Mouse (Mus musculus): ENCODE measurements around the gene Btnl9. TPM values are rescaled to one million over a fixed set of nuclear protein-coding genes. Genes with fewer than 3 reads are reported as not detected.

The Btnl9 gene
- polyA plus RNA-seq, 1 experiment from 2014 or later, result 0.35 TPM

DNA sequence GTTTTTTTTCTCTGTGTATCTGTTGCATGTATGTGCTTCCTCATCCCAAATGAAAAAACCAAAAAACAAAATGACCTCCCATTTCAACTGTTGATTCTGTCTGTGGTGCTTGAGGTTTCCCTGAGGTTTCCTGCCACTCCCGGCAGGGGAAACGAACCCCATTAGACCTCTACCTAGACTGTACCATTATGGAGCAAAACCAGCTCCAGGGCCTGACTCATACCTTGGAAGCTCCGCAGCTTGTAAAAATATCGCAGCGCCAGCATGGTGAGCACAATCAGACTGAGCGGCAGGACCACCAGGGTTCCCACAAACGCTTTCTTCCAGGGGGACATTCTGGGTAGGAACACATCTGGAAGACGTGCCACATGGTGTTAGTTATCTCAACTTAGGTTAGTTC lies 11.6 kb downstream of the Btnl9 start:
- WGBS, result 87% methylated on average over 8 of the region's 8 CpGs
- H3K9me3 ChIP-seq, result no peaks in the 10 kb centered on the region
- H3K36me3 ChIP-seq, result no peaks in the 10 kb centered on the region
- no peak overlapping the region for H3K27ac ChIP-seq
- no peak for ATAC-seq (ENCODE audit: insufficient number of reproducible peaks, insufficient read depth, low FRiP score, low TSS enrichment)
- no peak overlapping the region for H3K9ac ChIP-seq
- no peak overlapping the region for H3K4me3 ChIP-seq
- peaks cover 2% of the 10 kb centered on the region; the same call in 1 of the 2 replicates for H3K27me3 ChIP-seq
- no peaks in the 10 kb centered on the region for H3K4me1 ChIP-seq
- H3K4me2 ChIP-seq (replicated peaks), result no peak overlapping the region

DNA sequence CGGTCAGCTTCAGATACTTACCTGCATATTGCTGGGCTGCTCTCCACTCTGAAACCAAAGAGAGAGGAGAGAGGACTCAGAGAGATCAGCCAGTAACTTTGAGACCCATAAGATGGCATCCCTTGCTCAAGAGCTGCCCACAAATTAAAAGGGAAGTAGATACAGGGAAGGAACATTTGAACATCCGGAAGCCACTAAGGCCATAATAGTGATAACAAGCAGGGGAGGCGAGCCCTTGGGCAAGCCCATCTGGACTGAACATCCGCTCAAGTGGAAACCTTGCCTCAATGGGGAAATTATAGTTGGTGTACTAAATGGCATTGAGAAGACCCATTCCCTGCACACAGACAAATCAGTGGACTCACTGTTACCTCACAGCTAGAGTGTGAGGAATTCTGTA lies 16.4 kb downstream of the Btnl9 start:
- no peak overlapping the region for H3K4me2 ChIP-seq (replicated peaks)
- WGBS, result 91% methylated on average over 4 of the region's 4 CpGs
- H3K9ac ChIP-seq, result no peak overlapping the region
- ATAC-seq (ENCODE audit: insufficient number of reproducible peaks, insufficient read depth, low FRiP score, low TSS enrichment), result no peak
- H3K27ac ChIP-seq, result no peak overlapping the region
- peaks cover 23% of the 10 kb centered on the region for H3K27me3 ChIP-seq
- peaks cover 3% of the 10 kb centered on the region; the same call in 1 of the 2 replicates for H3K9me3 ChIP-seq
- no peak overlapping the region for H3K4me3 ChIP-seq
- peaks cover 7% of the 10 kb centered on the region; the same call in 1 of the 2 replicates for H3K4me1 ChIP-seq
- H3K36me3 ChIP-seq, result no peaks in the 10 kb centered on the region

DNA sequence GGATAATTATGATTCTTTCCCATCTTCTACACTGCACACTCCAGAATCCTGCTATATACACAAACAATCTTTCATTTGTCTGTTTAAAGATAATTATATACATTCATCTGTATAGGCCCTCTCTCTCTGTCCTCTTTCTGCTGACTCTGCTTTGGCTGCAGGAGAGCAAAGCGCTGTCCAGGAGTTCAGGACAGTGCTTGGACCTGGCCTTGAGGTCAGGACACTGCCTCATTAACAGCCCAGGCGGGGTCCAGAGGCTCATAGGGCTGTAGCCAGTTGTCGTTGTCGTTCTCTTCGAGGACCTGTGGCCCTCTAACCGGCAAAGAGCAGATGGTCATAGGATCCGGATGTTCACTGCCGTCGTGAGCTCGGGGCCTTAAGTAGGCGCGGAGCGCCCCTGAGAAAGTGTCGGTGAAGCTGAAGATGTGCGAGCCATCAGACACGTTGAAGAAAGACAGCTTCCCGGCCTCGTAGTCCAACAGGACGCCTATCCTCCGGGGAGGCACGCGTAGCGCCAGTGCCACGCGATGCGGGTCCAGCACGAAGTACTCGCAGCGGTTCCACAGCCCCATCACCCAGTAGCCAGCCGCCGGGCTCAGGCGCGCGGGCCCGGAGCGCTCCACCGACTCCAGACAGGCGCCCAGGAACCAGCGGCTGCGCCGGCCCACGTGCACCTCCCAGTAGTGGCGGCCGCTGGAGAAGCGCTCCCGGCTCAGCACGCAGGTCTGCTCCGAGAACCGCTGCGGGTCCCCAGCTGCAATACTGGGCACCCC lies 17.9 kb downstream of the Btnl9 start:
- H3K9me3 ChIP-seq, result peaks cover 3% of the 10 kb centered on the region; the same call in 1 of the 2 replicates
- peak overlapping the region; percentile 67 for H3K4me2 ChIP-seq (replicated peaks)
- peaks cover 23% of the 10 kb centered on the region for H3K27me3 ChIP-seq
- 4% methylated on average over 50 of the region's 50 CpGs for WGBS
- no peak for ATAC-seq (ENCODE audit: insufficient number of reproducible peaks, insufficient read depth, low FRiP score, low TSS enrichment)
- H3K4me3 ChIP-seq, result peak overlapping the region; percentile 32
- H3K36me3 ChIP-seq, result no peaks in the 10 kb centered on the region
- H3K4me1 ChIP-seq, result peaks cover 7% of the 10 kb centered on the region; the same call in 1 of the 2 replicates
- H3K9ac ChIP-seq, result peak overlapping the region; percentile 28; the same call in 1 of the 2 replicates
- no peak overlapping the region for H3K27ac ChIP-seq

DNA sequence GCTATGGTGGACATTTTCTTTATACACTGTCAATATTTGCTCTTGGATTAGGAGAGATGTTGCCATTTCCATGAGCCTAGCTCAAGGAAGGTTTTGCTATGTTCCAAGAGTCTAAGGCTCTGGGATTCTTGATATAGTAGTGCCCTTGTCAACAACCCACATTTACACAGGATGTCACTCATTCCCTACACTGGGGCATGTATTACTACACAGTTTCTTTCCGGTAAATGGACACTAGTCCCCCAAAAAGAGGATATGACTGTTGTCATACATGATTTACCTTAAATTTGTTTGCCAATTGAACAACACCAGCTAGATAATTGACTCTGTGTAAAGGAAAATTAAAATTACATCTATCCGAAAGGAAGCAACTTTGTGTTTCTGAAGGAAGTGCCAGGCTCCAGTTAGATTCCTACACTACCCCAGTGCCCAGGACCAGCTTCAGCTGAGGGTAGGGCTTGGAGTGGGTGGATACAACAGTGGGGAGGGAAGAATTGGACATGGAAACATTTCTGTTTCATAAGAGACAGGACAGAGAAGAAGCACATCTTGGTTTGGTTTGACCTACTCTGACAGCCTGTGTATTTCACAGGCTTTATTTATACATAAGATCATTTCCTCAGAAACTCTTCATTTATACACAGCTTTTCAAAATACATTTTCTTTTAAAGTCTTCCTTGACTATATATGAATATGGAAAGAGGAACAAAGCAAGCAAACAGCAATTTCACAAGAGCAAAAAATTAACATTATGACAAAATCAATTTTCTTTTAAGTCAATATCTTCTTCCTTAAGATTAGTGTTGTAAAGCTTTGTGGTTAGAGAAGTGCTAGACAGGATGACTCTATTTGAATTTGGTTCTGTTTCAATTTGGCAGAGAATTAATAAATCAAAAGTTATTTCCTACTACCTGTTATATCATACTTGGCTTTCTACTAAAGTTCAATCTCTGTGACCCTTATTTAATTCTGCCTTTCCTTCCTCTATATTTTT lies 29.8 kb downstream of the Btnl9 start:
- no peak for ATAC-seq (ENCODE audit: insufficient number of reproducible peaks, insufficient read depth, low FRiP score, low TSS enrichment)
- no peak overlapping the region for H3K9ac ChIP-seq
- H3K36me3 ChIP-seq, result no peaks in the 10 kb centered on the region
- H3K9me3 ChIP-seq, result no peaks in the 10 kb centered on the region
- H3K27me3 ChIP-seq, result no peaks in the 10 kb centered on the region
- 89% methylated on average over 2 of the region's 2 CpGs for WGBS
- no peak overlapping the region for H3K4me3 ChIP-seq
- H3K4me2 ChIP-seq (replicated peaks), result no peak overlapping the region
- no peak overlapping the region for H3K27ac ChIP-seq
- H3K4me1 ChIP-seq, result no peaks in the 10 kb centered on the region

DNA sequence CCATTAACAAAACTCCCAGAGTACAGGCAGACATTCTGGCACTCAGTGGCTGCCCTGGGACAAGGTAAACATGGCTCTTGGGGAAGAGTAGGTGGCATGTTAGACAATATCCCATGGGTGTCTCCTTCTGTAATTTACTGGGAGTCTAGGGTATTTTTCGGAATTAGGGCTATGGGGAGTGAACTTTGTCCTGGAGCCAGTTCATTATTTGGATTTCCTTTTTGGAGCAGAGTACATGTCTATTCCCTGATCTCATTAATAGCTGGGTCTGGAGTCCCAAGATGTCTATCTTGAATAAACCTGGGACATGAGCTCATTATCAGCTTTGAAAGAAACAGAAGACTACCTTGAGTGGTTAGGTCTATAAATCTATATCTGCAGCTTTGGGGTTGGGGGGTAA lies 32.9 kb downstream of the Btnl9 start, which contains the start of gene Olfr1394:
Gene Olfr1394, plus strand, starts transcription at position 301 of the 400 bp plus-strand sequence.
- WGBS, result 83% methylated on average over 1 of the region's 1 CpGs
- Histone ChIP-seq H3K9me3 (no peaks in the 10 kb centered on the region), H3K4me2 (replicated peaks) (no peak within 1 kb of the TSS), H3K27ac (no peak within 1 kb of the TSS), H3K4me1 (no peaks in the 10 kb centered on the region), H3K9ac (no peak within 1 kb of the TSS), H3K36me3 (no peaks in the 10 kb centered on the region), H3K4me3 (no peak within 1 kb of the TSS), H3K27me3 (no peaks in the 10 kb centered on the region)
- no peak for ATAC-seq (ENCODE audit: insufficient number of reproducible peaks, insufficient read depth, low FRiP score, low TSS enrichment)

- WGBS, result 90% methylated on average over 6 of the region's 6 CpGs
- ATAC-seq (ENCODE audit: insufficient number of reproducible peaks, insufficient read depth, low FRiP score, low TSS enrichment), result no peak
Measured at GRCm38 (mm10) chr11:49141974-49142373, 45.0 kb downstream of the Btnl9 start, which contains the start of gene Olfr1395. TSS of gene Olfr1395 (plus strand) at chr11:49142274.

DNA sequence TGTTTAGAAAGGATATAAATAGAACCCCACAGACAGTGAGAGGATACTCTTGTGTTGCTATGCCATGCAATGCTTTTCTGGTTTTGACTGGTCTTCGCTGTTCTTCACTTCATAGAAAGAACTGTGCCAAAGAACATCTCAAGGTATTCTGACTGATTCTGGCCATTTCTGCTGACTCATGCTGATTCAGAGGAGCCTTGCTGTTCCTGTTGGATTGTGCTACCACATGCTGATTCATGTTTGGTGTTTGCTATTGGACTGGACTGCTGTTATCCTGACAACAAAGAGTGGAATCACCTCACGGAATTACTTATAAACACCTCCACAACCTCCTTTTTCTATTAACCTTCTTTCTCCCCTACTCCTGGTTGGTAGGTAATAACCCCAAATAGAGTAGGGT lies 62.8 kb downstream of the Btnl9 start:
- no peak overlapping the region for H3K4me3 ChIP-seq
- no peak for ATAC-seq (ENCODE audit: insufficient number of reproducible peaks, insufficient read depth, low FRiP score, low TSS enrichment)
- 84% methylated on average over 2 of the region's 2 CpGs for WGBS
- no peak overlapping the region for H3K4me2 ChIP-seq (replicated peaks)
- no peaks in the 10 kb centered on the region for H3K36me3 ChIP-seq
- no peak overlapping the region for H3K27ac ChIP-seq
- no peaks in the 10 kb centered on the region for H3K4me1 ChIP-seq
- no peaks in the 10 kb centered on the region for H3K9me3 ChIP-seq
- H3K27me3 ChIP-seq, result no peaks in the 10 kb centered on the region
- H3K9ac ChIP-seq, result no peak overlapping the region

More at GRCm38 (mm10) chr11:49141974-49142373, 45.0 kb downstream of the Btnl9 start, which contains the start of gene Olfr1395:
- Histone ChIP-seq H3K27me3 (no peaks in the 10 kb centered on the region), H3K4me2 (replicated peaks) (no peak within 1 kb of the TSS), H3K9ac (no peak within 1 kb of the TSS), H3K27ac (no peak within 1 kb of the TSS), H3K36me3 (no peaks in the 10 kb centered on the region), H3K4me1 (no peaks in the 10 kb centered on the region), H3K4me3 (no peak within 1 kb of the TSS), H3K9me3 (no peaks in the 10 kb centered on the region)

DNA sequence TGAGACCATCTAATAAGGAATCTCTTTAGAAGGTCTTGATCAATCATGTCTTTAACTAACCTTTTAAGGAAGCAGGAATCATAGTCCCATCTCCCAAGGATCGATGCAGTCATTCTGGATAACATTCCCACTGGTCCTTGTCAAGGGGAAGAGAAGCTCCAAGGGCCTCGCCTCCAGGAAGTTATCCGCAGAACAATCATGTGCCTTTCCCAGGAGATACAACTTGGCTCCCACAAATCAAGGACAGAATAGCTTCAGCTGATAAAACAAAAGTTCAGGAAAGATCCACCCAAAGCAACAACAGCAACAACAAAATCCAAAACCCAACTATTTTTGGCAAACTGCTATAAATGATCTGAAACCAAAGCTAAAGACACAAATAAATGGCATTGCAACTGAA lies 67.3 kb downstream of the Btnl9 start:
- Histone ChIP-seq H3K27ac (no peak overlapping the region), H3K4me3 (no peak overlapping the region), H3K9ac (no peak overlapping the region), H3K4me2 (replicated peaks) (no peak overlapping the region), H3K27me3 (no peaks in the 10 kb centered on the region), H3K9me3 (no peaks in the 10 kb centered on the region), H3K36me3 (no peaks in the 10 kb centered on the region), H3K4me1 (no peaks in the 10 kb centered on the region)
- no peak for ATAC-seq (ENCODE audit: insufficient number of reproducible peaks, insufficient read depth, low FRiP score, low TSS enrichment)
- 74% methylated on average over 3 of the region's 3 CpGs for WGBS

Other genes starting within 250 kb of the Btnl9 start
- gene Psme2b, start 241.0 kb downstream of the Btnl9 start, polyA plus RNA-seq (2016; fragmentation: Nextera tagmentation; extraction: Ambion mirVana), result 2.0 and 2.2 TPM in 2 replicates
- gene Olfr56, start 208.3 kb downstream of the Btnl9 start, polyA plus RNA-seq (2016; fragmentation: Nextera tagmentation; extraction: Ambion mirVana), result not detected in 2 replicates
- 0.43 and 0.49 TPM in 2 replicates for gene 9930111J21Rik1, start 207.8 kb downstream of the Btnl9 start, polyA plus RNA-seq (2016; fragmentation: Nextera tagmentation; extraction: Ambion mirVana)
- gene Gm12185, start 194.9 kb downstream of the Btnl9 start, polyA plus RNA-seq (2016; fragmentation: Nextera tagmentation; extraction: Ambion mirVana), result not detected in 2 replicates
- gene Tgtp1, start 193.0 kb downstream of the Btnl9 start, polyA plus RNA-seq (2016; fragmentation: Nextera tagmentation; extraction: Ambion mirVana), result 0.18 TPM in 1 of 2 replicates, not detected in the other
- 0.10 and 0.19 TPM in 2 replicates for gene 9930111J21Rik2, start 135.9 kb downstream of the Btnl9 start, polyA plus RNA-seq (2016; fragmentation: Nextera tagmentation; extraction: Ambion mirVana)
- gene Tgtp2, start 123.0 kb downstream of the Btnl9 start, polyA plus RNA-seq (2016; fragmentation: Nextera tagmentation; extraction: Ambion mirVana), result 0.15 TPM in 1 of 2 replicates, not detected in the other
- gene Ifi47, start 110.6 kb downstream of the Btnl9 start, polyA plus RNA-seq (2016; fragmentation: Nextera tagmentation; extraction: Ambion mirVana), result 0.74 and 1.2 TPM in 2 replicates
- gene Olfr1396, start 72.3 kb downstream of the Btnl9 start, polyA plus RNA-seq (2016; fragmentation: Nextera tagmentation; extraction: Ambion mirVana), result not detected in 2 replicates
- not detected in 2 replicates for gene Olfr1395, start 44.9 kb downstream of the Btnl9 start, polyA plus RNA-seq (2016; fragmentation: Nextera tagmentation; extraction: Ambion mirVana)
- not detected in 2 replicates for gene Olfr1394, start 32.8 kb downstream of the Btnl9 start, polyA plus RNA-seq (2016; fragmentation: Nextera tagmentation; extraction: Ambion mirVana)
- gene Zfp62, start 16.1 kb upstream of the Btnl9 start, polyA plus RNA-seq (2016; fragmentation: Nextera tagmentation; extraction: Ambion mirVana), result 49.4 and 53.9 TPM in 2 replicates
- gene Mgat1, start 57.0 kb upstream of the Btnl9 start, polyA plus RNA-seq (2016; fragmentation: Nextera tagmentation; extraction: Ambion mirVana), result 46.6 and 49.9 TPM in 2 replicates
- gene Olfr1393, start 91.1 kb upstream of the Btnl9 start, polyA plus RNA-seq (2016; fragmentation: Nextera tagmentation; extraction: Ambion mirVana), result 0.08 TPM in 1 of 2 replicates, not detected in the other
- not detected in 2 replicates for gene Olfr1392, start 98.1 kb upstream of the Btnl9 start, polyA plus RNA-seq (2016; fragmentation: Nextera tagmentation; extraction: Ambion mirVana)
- gene Olfr10, start 117.6 kb upstream of the Btnl9 start, polyA plus RNA-seq (2016; fragmentation: Nextera tagmentation; extraction: Ambion mirVana), result not detected in 2 replicates
- not detected in 2 replicates for gene Olfr1391, start 135.6 kb upstream of the Btnl9 start, polyA plus RNA-seq (2016; fragmentation: Nextera tagmentation; extraction: Ambion mirVana)
- not detected in 2 replicates for gene Olfr1390, start 148.0 kb upstream of the Btnl9 start, polyA plus RNA-seq (2016; fragmentation: Nextera tagmentation; extraction: Ambion mirVana)
- gene Olfr1389, start 235.9 kb upstream of the Btnl9 start, polyA plus RNA-seq (2016; fragmentation: Nextera tagmentation; extraction: Ambion mirVana), result not detected in 2 replicates
- gene Olfr1388, start 249.5 kb upstream of the Btnl9 start, polyA plus RNA-seq (2016; fragmentation: Nextera tagmentation; extraction: Ambion mirVana), result 0.14 and 0.19 TPM in 2 replicates